Comparison of ENCODE assay signal across 9 mouse cellular contexts in the genomic region with DNA sequence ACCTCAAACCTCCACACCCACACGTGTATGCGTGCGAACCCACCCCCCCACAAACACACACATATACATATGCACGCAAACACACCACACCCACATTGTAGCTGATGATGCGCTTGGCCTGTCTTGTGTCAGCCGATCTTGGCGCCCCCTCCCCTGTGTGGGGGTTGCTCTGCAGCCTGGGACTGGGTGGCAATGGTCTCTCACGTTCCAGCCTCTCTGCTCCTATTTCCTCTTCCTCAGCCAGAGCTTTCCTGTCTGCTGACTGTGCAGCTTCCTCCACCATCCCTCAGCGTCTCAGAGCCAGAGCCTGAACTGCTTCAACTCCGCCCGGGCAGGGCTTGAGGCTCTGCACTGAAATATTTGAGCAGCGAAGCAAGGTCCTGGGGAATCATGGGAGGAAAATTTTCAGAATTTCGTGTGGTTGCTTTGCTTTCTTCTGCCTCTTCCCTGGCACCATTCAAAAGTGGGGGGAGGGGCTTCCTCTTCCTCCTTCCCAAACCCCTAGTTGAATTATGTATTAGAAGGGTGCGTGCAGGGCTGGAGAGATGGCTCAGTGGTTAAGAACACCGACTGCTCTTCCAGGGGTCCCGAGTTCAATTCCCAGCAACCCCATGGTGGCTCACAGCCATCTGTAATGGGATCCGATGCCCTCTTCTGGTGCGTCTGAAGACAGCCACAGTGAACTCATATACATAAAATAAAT. TPM values are rescaled to one million over a fixed set of nuclear protein-coding genes. Genes with fewer than 3 reads are reported as not detected.
DNase-seq lines count a peak whose midpoint lies in the region; ATAC-seq and TF ChIP-seq lines count a peak whose summit lies in the region.
"Had no signal": no experiment of that assay in that cellular context is flagged by ENCODE, and none has a peak within 500 bp of the region (broad histone marks: within the 10 kb centered on the region; RNA-seq: fewer than 3 reads in every experiment).

No protein-coding gene starts in this region.

- no peak for TF ChIP-seq POLR2A in ES-Bruce4 (IDR thresholded peaks at IDR 0.05; ENCODE audit: insufficient read depth, low read length)

- peak overlapping the region; percentile 22 for H3K27ac ChIP-seq in ES-Bruce4 (ENCODE audit: insufficient read depth, low read length)
- H3K27ac ChIP-seq in heart, embryonic 16.5 days (ENCODE audit: low read length): peak overlapping the region; percentile 55
- H3K27ac ChIP-seq in liver, embryonic 15.5 days (replicated peaks): no peak overlapping the region
- no peak overlapping the region for H3K27ac ChIP-seq in forebrain, embryonic 14.5 days (ENCODE audit: low read depth, low read length)
- H3K27ac ChIP-seq: forebrain, embryonic 10.5 days had no signal

- H3K4me2 ChIP-seq in heart, embryonic 16.5 days (ENCODE audit: low read depth, low read length): peak overlapping the region; percentile 45
- peak overlapping the region; percentile 19 for H3K4me2 ChIP-seq in liver, embryonic 15.5 days
- H3K4me2 ChIP-seq in forebrain, embryonic 14.5 days (ENCODE audit: low read length): no peak overlapping the region

- ATAC-seq in CD4-positive, CD25-positive, alpha-beta regulatory T cell, adult 4 months: no peak
- peak; percentile 73 for ATAC-seq in heart, embryonic 16.5 days (replicated peaks; ENCODE audit: extremely low read depth, insufficient read depth, low FRiP score)
- ATAC-seq in liver, embryonic 15.5 days (ENCODE audit: insufficient read depth): peak; percentile 61
- no peak for ATAC-seq in forebrain, embryonic 14.5 days

- DNase-seq in CD4-positive, CD25-positive, alpha-beta regulatory T cell, adult 2 months (ENCODE audit: low read depth, low spot score): peak; percentile 39
- DNase-seq in forebrain, embryonic 14.5 days (ENCODE audit: low spot score): no peak
- no peak for DNase-seq in natural killer cell, adult 2 months (ENCODE audit: low spot score in 2 of 2)
- DNase-seq in spleen, postnatal 10 days (ENCODE audit: low spot score in 2 of 2): no peak

- no peaks in the 10 kb centered on the region for H3K36me3 ChIP-seq in ES-Bruce4 (ENCODE audit: control insufficient read depth, insufficient read depth, low read length, poor library complexity, severe bottlenecking)
- no peaks in the 10 kb centered on the region for H3K36me3 ChIP-seq in heart, embryonic 16.5 days (ENCODE audit: control insufficient read depth, insufficient read depth)
- H3K36me3 ChIP-seq in liver, embryonic 15.5 days (replicated peaks): no peaks in the 10 kb centered on the region
- no peaks in the 10 kb centered on the region for H3K36me3 ChIP-seq in forebrain, embryonic 14.5 days (ENCODE audit: control insufficient read depth, insufficient read depth, low read length)
- H3K36me3 ChIP-seq: forebrain, embryonic 10.5 days had no signal

- peak; percentile 80; the same call in 1 of the 2 replicates for TF ChIP-seq EP300 in ES-Bruce4 (IDR thresholded peaks at IDR 0.05; ENCODE audit: insufficient read depth, low read depth, low read length)

- H3K9ac ChIP-seq in ES-Bruce4 (ENCODE audit: low read depth, poor library complexity, severe bottlenecking): 0 out of 2 replicates have a peak overlapping the region, but pooled peaks have one; percentile 41
- no peak overlapping the region for H3K9ac ChIP-seq in heart, embryonic 16.5 days (ENCODE audit: low read length)
- no peak overlapping the region for H3K9ac ChIP-seq in liver, embryonic 15.5 days
- no peak overlapping the region for H3K9ac ChIP-seq in forebrain, embryonic 14.5 days (ENCODE audit: low read length)

- TF ChIP-seq CTCF in ES-Bruce4 (IDR thresholded peaks at IDR 0.05; ENCODE audit: low read depth, low read length): no peak

- no peaks in the 10 kb centered on the region for H3K9me3 ChIP-seq in ES-Bruce4 (replicated peaks; ENCODE audit: control insufficient read depth, insufficient read depth, low read length, poor library complexity, severe bottlenecking)
- no peaks in the 10 kb centered on the region for H3K9me3 ChIP-seq in heart, embryonic 16.5 days (replicated peaks; ENCODE audit: control insufficient read depth, low read length)
- no peaks in the 10 kb centered on the region for H3K9me3 ChIP-seq in liver, embryonic 15.5 days (replicated peaks)
- no peaks in the 10 kb centered on the region for H3K9me3 ChIP-seq in forebrain, embryonic 14.5 days (replicated peaks; ENCODE audit: control insufficient read depth, low read length)
- H3K9me3 ChIP-seq: forebrain, embryonic 10.5 days had no signal

- 64% methylated on average over 18 of the region's 18 CpGs for WGBS in heart, embryonic 16.5 days
- 36% methylated on average over 18 of the region's 18 CpGs for WGBS in liver, embryonic 15.5 days (ENCODE audit: insufficient replicate concordance)
- WGBS in forebrain, embryonic 14.5 days: 87% methylated on average over 18 of the region's 18 CpGs

- H3K4me1 ChIP-seq in ES-Bruce4 (ENCODE audit: control insufficient read depth, insufficient read depth, low read length): peaks cover 6% of the 10 kb centered on the region
- no peaks in the 10 kb centered on the region for H3K4me1 ChIP-seq in heart, embryonic 16.5 days (ENCODE audit: control insufficient read depth, insufficient read depth, low read length)
- H3K4me1 ChIP-seq in liver, embryonic 15.5 days (replicated peaks): 0 out of 2 replicates have a peak, but pooled peaks cover 3% of the 10 kb centered on the region
- H3K4me1 ChIP-seq in forebrain, embryonic 14.5 days (ENCODE audit: control insufficient read depth, insufficient read depth, low read length): no peaks in the 10 kb centered on the region

- H3K27me3 ChIP-seq in ES-Bruce4 (ENCODE audit: control insufficient read depth, insufficient read depth, low read length, poor library complexity, severe bottlenecking): no peaks in the 10 kb centered on the region
- no peaks in the 10 kb centered on the region for H3K27me3 ChIP-seq in heart, embryonic 16.5 days (ENCODE audit: control insufficient read depth, insufficient read depth, low read length)
- no peaks in the 10 kb centered on the region for H3K27me3 ChIP-seq in liver, embryonic 15.5 days
- no peaks in the 10 kb centered on the region for H3K27me3 ChIP-seq in forebrain, embryonic 14.5 days (replicated peaks; ENCODE audit: control insufficient read depth, insufficient read depth, low read length)

- peak overlapping the region; percentile 31 for H3K4me3 ChIP-seq in ES-Bruce4 (ENCODE audit: low read depth, low read length)
- no peak overlapping the region for H3K4me3 ChIP-seq in heart, embryonic 16.5 days (ENCODE audit: low read length)
- no peak overlapping the region for H3K4me3 ChIP-seq in liver, embryonic 15.5 days (replicated peaks)
- H3K4me3 ChIP-seq in forebrain, embryonic 14.5 days (ENCODE audit: low read depth, low read length): no peak overlapping the region
- H3K4me3 ChIP-seq: forebrain, embryonic 10.5 days had no signal

RNA-seq across cellular contexts. Expression of a gene that starts 28.1 kb away (rescaled TPM):
- 100 to 1,000 TPM in 1 of 2 experiments, 10 to 100 TPM in 1; 96.3 to 125 TPM for polyA plus RNA-seq in CD4-positive, CD25-positive, alpha-beta regulatory T cell, adult 4 months (2017; shearing (Covaris generic))
- polyA plus RNA-seq in ES-Bruce4 (2011; ENCODE audit: insufficient read depth, insufficient read length, low read depth, missing spikeins): 240 and 242 TPM in 2 replicates
- 116 and 132 TPM in 2 replicates for polyA plus RNA-seq in heart, embryonic 16.5 days (2015; fragmentation: Nextera tagmentation; extraction: Ambion mirVana)
- polyA plus RNA-seq in liver, embryonic 15.5 days (2015; fragmentation: Nextera tagmentation; extraction: Ambion mirVana): 32.2 and 35.7 TPM in 2 replicates
- polyA plus RNA-seq in forebrain, embryonic 14.5 days (2014; fragmentation: Nextera tagmentation; extraction: Ambion mirVana): 111 and 122 TPM in 2 replicates

Comparison
In these comparisons a context has a peak if more than half of its experiments do, and no peak if none do; other contexts are left out.
1. ATAC-seq: peak in heart, embryonic 16.5 days (single experiment) and liver, embryonic 15.5 days (single experiment); none in CD4-positive, CD25-positive, alpha-beta regulatory T cell, adult 4 months (single experiment) and forebrain, embryonic 14.5 days (single experiment).
2. H3K27ac ChIP-seq: peak in ES-Bruce4 (single experiment) and heart, embryonic 16.5 days (single experiment); none in liver, embryonic 15.5 days (single experiment) and forebrain, embryonic 14.5 days (single experiment).